Mouse (Mus musculus) kidney, postnatal 14 days (tissue): ENCODE results near the gene Rundc3a.
A peak's percentile ranks its signal among the peaks of the same experiment; 100 is the strongest.
"Not testable (repeated sequence)": the region's sequence is repeated elsewhere in the genome, so short reads cannot be mapped to it uniquely, and the experiment has no call there.

Experiments
- DNase-seq: peaks from one replicate; pipeline ENCODE4 v3.0.0; 2022; ENCODE audit warnings: mixed read lengths

Rundc3a gene

DNA sequence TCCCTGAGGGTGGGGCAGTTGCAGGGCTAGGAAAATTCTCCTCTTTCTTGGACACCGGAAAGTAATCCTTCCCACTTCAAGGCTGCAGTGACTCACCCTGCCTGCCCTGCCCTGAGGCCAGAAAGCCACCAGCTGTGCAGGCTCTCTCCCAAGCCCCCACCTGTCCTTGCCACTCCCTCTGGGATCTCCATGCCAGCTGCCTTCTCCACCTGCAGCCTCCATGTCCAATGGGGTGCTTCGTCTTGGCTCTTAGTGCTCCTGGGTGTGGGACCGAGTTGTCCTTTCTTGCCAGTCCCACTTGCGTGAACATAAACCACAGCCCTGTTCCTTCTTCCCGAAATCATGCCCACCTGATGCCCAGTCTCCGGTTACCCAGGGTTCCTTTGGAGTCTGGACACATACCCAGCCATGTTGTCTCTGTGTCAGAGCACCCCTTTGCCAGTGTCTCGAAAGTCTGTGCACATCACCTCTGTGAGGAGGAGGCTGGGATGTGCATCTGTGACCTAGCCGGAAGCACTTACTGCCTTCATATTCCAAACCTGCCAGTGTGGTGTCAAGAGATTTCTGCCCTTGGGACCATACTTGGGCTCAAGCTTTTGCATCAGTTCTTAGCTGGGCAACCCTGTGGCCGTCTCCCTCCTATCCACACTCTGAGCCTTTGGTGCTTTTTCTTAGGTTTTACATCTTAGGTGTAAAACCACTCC lies 1.4 kb downstream of the Rundc3a start:
- no peak for DNase-seq

DNA sequence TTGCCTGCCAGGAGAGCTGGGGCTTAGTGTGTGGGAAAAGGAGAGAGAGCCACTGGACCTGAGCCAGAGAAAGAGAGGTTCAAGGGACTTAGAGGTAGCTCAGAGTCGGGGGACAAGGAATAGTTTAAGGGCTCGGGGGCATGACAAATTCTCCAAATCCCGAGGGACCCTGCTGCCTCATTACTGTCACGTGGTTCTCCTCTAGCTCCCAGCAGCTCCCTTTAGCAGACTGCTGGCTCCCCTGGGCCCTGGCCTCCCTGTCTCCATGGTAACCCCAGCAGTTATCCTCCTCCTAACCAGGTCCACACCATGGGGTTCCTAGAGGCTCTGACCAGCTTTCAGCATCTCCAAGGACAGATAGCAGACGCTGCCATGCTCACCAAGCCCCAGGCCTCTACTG lies 2.0 kb downstream of the Rundc3a start:
- no peak for DNase-seq

DNA sequence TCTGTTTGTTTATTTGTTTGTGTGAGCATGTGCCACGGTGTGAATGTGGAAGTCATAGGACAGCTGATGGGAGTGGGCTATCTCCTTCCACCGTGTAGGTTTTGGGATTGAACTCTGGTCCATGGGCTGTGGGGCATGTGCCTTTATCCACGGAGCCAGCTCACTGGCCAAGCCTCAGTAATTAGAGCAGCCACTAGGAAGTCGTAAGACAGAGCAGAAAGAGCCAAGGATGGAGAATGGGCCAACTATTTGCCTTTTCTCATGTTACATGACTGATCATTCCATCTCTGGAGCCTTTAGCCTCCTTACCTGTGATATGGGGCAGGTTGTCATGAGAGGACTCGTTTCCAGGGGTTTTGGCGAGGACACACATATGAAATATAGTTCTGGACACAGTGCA lies 3.1 kb downstream of the Rundc3a start:
- DNase-seq: no peak

DNA sequence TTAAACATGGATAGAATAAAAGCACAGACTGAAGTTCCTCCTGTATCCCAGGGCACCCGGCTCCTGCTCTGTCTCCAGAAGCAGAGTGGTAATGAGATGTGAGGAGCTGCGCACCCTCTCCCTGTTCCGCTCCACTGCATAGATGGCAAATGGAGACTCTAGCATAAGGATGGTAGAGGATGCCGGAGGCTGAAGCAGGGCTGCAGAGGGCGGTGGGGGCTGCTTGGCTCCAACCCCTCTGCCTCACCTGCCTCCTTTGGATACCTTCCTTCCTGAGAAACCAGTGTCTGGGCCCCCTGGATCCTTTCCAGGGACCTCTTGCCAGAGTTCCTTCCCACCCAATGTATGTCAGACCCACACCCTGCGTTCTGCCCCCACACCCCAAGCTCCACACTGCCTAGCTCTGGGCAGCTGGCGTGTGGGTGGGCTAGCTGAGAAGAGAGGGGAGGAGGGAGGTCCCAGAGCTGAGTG lies 3.5 kb downstream of the Rundc3a start:
- no peak for DNase-seq

DNA sequence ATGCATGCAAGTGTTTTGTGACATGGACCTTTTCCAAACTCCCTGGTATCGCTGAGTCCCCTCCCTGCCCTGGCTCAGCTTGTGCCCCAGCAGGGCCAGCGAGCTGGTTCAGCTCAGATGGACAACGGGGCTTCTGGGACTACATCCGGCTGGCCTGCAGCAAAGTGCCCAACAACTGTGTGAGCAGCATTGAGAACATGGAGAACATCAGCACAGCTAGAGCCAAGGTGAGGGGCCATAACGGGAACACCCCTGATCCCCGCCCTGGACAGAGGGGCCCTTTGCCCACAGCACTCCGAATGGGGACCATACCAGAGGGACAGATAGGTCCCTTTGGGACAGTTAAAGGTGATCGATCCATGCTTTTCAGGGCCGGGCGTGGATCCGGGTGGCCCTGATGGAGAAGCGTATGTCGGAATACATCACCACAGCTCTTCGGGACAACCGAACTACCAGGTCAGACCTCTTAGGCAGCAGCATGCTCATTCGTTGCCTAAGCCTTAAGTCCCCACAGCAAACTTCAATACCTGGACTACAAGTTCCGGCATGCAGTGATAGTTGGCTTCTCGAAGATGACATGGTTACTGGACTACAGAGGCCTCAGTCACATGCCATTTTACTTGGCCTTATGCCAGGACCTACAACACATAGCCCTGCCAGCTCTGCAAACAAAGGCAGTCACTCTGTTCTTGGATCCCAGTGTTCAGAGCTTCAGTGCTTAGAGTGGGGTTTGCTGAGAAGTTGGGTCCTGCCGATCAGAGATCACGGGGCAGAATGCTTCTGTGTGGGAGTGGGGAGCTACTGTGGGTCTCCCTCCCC lies 5.0 kb downstream of the Rundc3a start:
- DNase-seq: peak; percentile 69

DNA sequence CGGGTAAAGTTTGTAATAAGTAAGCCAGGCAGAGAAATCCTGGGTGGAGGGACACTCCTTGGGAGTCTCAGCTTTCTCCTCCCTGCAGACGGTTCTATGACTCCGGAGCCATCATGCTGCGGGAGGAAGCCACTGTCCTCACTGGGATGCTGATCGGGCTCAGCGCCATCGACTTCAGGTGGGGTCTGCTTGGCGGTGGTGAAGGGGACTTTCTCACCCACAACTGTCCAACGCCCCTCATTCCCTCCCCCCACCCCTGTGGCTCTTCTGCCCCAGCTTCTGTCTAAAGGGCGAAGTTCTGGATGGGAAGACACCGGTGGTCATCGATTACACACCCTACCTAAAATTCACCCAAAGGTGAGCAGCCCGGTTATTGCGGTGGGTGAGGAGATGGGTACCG lies 5.9 kb downstream of the Rundc3a start:
- no peak for DNase-seq

DNA sequence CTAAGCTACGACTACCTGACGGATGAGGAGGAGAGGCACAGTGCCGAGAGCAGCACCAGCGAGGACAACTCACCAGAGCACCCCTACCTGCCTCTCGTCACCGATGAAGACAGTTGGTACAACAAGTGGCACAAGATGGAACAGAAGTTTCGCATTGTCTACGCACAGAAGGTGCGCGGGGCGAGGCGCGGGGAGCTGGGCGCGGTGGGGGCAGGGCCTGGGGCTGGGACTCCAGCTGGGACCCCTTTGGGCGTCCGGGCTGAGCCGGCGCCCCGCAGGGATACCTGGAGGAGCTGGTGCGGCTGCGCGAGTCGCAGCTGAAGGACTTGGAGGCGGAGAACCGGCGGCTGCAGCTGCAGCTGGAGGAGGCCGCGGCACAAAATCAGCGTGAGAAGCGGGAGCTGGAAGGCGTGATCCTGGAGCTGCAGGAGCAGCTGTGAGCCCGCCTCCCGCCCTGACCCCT lies 6.4 kb downstream of the Rundc3a start:
- no peak for DNase-seq

DNA sequence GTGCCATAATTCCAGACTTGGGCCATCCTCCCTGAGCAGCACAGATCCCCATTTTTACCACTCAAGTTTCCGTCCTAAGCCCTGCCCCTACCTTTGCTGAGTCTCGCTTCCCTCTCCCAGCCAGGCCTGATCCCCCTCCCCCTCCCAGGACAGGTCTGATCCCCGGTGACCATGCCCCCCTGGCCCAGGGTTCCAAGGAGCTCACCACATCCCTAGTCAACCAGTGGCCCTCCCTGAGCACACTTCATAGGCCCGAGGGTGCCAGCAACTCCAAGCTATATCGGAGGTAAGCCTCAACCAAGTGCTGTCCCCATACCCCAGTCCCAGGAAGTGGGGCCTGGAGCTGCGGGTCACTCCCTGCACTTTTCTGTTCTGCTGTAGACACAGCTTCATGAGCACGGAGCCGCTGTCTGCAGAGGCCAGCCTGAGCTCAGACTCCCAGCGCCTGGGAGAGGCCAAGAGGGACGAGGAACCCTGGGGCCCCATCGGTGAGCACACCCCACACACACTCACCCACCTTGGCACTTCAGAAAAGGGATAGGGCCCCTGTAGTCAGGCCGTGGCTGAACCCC lies 7.4 kb downstream of the Rundc3a start:
- no peak for DNase-seq

DNA sequence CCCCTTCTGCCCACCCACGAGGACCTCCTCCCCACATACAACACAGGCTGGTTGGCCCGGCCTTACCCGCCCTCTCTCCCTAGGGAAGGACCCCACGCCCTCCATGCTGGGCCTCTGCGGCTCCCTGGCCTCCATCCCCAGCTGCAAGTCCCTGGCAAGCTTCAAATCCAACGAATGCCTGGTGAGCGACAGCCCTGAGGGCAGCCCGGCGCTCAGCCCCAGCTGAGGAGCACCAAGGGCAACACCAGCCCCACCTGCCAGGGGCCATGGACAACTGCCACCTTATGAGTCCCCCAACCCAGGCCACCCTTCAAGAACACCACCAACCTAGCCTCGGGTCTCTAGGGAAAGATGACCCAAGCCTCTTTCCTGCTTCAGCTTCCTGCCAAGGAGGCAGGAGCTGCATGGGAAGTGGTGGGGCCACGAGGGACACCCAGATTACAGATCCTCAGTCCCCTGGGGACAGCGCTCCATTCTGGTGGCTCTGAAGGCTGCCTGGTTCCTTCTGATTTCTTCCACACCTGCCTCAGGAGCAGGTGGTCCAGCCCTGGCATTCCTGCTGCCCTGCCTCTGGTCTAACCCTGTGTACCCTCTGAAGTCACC lies 8.8 kb downstream of the Rundc3a start:
- DNase-seq: no peak

DNA sequence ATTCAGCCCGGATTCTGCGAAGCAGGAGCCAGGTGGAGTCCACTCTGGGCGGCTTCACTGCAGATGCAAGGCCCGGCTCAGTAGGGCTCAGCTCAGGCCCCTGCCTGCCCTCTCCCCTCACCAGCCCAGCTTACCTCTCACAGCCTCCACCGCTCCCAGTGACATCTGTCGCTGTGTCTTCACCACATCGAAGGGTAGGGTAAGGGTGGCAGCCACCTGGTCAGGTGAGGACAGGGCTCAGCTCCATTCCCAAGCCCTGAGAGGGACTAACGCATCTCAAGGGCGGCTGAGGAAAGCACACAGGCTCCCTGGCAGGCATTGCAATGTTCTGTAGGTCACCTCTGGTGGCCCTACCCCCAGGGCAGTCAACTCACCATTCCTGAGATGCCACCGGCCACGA lies 10.5 kb downstream of the Rundc3a start:
- DNase-seq: no peak

DNA sequence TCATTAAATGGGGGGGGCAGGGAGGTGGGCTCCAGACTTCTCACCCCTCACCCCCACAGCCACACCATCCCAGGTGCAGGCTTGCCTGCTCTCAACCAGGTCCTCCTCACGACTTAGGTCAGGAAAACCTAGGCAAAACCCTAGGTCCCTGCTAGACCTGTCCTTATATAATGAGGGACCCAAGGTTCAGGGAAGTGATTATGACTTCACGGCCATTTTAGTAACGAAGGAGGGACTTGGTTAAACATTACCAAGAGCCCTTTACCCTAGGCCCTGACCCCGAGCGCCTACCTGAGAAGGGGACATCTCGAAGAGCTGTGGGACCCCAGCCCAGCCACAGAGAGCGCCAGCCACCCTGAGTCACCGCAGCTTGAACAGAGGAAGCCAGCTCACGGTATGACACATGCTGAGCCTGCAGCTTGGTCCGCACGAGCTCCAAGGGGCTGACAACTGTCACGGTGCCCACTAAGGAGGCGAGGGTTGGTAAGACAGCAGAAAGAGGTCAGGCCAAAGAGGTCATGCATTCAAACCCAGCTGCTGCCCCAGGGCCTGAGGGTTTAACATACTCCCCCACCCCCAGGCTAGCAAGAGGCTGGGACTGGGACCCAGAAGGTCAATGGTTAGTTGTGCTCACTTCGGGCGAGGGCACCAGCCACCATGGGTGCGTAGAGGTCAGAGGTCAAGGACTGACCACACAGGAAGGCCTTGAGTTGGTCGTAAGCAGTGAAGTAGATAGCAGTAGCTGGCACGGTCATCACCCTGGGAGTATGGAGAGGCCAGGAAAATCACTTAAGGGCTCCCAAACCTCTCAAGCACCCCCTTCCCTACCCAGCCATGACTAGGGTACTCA lies 11.2 kb downstream of the Rundc3a start:
- DNase-seq: no peak

DNA sequence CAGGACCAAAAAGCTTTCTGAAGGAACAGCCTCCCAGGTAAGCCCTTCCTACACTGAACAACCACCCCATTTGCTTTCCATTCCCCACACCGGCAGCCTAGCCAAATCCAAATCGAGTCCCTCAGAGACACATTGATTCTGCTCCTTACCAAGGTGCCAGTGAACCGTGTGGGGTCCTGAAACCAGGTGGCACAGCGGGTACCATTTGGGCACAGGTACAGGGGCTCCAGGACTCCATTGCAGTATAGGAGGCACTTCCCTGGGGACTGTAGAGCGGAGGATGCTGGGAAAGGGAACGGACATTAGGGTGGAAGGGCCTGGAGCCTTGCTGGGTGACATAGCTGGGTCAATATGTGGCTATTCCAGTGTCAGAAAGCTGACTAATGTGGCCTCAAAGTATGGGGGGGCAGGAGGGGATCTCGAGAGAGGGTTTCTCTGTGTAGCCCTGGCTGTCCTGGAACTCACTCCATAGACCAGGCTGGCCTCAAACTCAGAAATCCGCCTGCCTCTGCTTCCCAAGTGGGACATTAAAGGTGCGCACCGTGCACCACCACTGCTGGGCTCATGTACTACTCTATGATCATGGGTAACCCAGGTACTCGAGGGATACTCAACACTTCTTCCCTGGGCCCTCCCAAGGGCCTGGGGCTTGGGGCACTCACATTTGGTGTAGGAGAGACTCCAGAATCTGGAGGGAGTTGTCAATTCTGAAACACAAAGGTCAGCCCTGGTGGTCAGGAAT lies 12.5 kb downstream of the Rundc3a start:
- DNase-seq: no peak

DNA sequence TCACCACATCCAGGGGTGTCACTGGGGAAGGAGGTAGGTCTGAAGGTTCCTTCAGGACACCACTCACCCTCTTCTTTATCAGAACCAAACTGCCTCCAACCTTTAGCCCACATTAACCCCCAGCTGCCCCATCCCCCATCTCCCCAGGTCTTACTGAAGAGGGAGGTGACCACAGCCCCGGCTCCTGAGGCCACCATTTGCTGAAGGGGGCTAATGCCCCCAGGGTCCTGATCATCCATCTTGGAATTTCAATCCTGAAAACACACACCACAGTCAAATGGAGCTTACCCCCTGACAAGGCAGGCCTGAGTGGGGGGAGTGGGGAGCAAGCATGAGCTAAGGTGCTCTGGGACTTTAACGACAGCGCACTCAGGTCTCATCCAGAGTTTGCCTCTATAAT lies 13.2 kb downstream of the Rundc3a start:
- DNase-seq: no peak

DNA sequence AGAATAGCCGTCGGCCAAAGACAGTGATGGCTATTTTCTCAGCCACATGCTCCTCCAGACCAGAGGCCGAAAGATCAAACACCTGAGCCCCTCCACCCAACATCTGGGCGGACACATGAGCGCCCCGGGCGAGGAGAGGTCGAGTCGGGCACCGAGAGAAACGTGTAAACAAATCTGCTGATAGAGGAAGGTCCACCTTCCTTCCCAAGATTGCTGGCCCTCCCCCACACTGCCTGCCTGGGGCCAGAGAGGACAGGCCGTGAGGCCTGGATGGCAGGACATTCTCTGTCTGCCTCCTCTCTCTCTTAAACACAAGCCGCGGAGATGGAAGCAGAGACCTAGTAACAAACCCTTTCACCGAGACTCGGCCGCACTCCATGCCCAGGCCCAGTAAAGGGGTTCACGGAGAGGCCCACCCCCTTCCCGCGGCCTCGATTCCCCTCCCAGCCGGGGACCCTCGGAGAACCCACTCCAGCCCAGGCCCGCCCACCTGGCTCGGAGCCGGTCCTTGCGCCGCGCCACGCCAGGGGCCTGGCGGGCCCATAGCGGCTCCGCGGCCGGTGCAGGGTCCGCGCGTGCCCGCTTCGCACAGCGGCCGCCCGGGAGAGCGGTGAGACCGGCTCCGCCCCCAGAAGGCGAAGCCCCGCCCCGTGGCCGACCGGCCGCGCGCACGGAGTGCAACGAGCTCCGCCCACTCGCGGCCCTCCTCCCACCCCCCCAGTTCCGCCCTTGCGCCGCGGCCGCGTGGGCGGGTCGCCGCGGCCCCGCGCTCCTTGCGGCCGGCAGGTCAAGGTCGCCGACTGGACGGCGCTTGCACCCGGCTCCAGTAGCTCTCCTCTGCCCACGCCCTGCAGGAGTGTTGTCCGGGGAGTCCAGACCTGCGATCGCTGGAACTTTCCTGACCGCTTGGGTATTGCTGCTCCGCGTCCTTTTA lies 14.0 kb downstream of the Rundc3a start:
- peak; percentile 97 for DNase-seq

DNA sequence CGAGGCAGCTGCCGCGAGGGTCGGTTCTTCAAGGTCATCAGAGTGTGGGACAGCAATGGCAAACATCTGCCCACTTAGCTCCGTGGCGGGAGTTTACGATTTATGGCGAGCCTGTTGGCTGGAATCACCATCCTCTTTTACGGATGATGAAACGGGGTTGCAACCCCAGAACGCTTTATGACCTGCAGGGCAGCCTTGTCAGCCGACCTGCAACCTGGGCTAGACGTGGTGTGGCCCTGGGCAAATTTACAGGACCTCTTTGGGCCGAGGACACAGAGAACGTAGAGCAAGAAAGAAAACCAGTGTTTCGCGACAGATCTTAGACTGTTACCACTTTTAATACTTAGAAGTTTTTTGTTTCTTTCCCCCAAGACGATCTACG lies 14.6 kb downstream of the Rundc3a start, which contains the start of gene Slc25a39:
Gene Slc25a39 (minus strand): TSS at position 113 of the 382 bp plus-strand sequence.
- peak; percentile 52 for DNase-seq

DNA sequence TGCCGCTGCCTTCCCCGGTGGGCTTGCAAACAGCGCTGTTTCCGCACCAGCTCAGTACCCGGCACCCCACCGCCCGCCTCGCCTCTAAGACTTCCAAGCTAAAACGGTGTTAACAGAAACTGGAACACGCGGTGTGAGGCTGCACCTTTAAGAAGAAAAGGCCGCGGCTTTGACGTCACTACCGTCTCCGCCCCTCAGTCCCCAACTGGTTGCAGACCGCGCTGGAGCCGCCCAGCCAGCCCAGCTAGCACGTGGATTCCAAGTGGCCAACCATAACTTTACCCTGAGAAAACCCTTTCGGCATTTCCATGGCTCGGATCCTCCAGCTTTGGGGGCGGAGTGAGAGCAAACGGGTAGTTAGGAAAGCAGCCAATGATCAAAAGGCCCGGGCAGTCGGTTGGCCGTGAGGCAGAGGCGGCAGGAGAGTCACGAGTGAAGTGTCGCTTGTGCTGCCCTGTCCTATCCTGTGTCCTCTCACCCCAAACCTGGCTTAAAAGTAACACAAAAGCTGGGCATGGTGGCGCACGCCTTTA lies 15.2 kb downstream of the Rundc3a start:
- DNase-seq: peak; percentile 99

DNA sequence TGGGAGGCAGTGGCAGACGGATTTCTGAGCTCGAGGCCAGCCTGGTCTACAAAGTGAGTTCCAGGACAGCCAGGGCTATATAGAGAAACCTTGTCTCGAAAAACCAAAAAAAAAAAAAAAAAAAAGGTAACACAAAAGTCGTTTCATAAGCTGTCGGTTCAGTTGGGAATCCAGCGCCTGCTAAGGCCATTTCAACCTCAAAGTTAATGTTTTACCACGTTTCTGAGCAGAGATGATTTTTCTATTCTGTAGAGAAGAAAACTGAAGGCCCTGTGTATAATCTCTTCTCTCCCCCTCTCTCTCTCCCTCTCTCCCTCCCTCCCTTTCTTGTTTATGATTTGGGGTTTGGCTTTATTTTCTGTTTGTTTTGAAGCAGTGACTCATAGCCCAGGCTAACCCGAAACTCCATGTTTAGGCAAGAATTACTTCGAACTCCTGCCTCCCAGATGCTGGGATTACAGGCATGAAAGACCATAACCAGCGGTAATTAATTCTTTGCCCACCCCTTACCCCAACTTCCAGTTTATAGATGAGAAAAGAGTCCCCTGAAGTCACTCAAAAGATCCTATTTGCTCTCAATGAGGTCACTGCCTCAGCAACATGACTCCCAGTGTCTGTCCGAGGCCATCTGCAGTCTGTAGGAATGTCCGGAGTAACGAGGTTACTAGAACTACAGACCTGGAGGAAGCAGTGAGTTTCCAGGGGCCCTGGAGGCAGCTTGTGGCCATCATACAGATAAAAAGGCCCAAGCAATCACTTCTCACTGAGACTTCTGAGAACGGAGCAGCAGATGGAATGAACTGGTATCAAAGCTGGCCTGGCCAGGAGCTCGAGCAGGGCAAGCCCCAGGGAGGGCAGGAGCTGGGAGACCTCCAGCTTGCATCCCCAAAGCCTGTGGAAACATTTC lies 15.9 kb downstream of the Rundc3a start:
- DNase-seq: no peak

DNA sequence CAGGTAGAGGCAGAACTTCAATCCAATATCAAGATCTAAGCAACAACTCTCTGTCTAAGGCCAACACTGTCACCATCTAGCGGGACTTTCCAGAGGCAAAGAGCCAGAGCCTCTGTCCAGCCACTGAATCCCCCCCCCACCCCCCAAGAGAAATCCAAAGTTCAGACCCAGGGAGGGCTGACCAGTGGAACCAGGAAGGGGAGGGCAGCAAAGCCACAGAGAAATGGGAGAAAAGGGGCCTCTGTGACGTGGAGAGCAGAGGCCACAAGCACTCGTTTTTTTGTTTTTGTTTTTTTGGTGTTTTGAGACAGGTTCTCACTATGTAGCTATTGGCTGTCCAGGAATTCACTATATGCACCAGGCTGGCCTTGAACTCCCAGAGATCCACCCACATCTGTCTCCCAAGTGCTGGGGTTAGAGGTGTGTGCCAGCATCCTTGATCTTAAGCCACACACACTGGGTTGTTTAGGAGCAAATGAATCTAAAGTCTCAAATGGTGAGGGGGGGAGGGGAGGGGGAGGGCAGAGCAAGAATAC lies 16.7 kb downstream of the Rundc3a start:
- DNase-seq: peak; percentile 43

DNA sequence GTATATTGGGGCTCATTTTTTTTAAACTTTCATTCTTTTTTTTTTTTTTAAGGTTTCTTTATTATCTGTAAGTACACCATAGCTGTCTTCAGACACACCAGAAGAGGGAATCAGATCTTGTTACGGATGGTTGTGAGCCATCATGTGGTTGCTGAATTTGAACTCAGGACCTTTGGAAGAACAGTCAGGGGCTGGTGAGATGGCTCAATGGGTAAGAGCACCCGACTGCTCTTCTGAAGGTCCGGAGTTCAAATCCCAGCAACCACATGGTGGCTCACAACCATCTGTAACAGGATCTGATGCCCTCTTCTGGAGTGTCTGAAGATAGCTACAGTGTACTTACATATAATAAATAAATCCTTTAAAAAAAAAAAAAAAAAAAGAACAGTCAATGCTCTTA lies 17.1 kb downstream of the Rundc3a start:
- not testable (repeated sequence) for DNase-seq
